Mouse (Mus musculus) liver, embryonic 14.5 days (tissue): ENCODE measurements at regions not wholly inside any gene's neighbourhood (a gene's known extent, or its start where the extent isn't known, plus 50 kb on each side); places are given as distances from the start of the nearest gene placed in this dataset.

Source experiments
- CTCF ChIP-seq: IDR thresholded peaks from 2 replicates; pipeline ENCODE4 v1.5.1; 2016; ENCODE audit warnings: antibody characterized with exemption, low read depth, control low read depth
- EP300 ChIP-seq: IDR thresholded peaks from 2 replicates; pipeline ENCODE4 v1.6.1; 2016; ENCODE audit warnings: antibody characterized with exemption, low read depth

DNA sequence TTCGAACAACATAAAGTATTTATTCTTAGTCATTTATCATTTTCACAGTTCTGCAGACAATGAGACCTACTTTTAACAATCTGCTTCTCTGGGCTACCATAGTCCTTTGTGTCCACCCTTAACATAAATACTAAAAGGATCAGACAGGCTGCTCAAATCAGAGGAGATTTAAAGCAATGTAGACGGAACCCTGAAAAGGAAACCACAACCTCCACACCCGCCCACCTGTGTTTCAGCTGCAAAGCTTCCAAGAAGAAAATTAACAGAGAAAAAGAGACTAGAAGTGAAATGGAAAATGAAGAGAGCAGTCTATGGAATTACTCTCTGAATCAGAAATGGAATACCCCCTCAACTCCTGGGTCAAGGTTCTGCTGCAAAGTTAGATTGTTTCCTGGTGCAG is 2678.7 kb upstream of the Gm7489 start:
- no peak for TF ChIP-seq CTCF
- TF ChIP-seq EP300 = no peak
